Mouse (Mus musculus): Measurements from ENCODE around the gene Htr2a. TPM values are rescaled to one million over a fixed set of nuclear protein-coding genes. Genes with fewer than 3 reads are reported as not detected.

Htr2a gene
- polyA plus RNA-seq (2017; shearing (Covaris generic)) = under 1 TPM in 2 of 3 experiments, not detected in 1; 0.09 to 0.15 TPM

DNA sequence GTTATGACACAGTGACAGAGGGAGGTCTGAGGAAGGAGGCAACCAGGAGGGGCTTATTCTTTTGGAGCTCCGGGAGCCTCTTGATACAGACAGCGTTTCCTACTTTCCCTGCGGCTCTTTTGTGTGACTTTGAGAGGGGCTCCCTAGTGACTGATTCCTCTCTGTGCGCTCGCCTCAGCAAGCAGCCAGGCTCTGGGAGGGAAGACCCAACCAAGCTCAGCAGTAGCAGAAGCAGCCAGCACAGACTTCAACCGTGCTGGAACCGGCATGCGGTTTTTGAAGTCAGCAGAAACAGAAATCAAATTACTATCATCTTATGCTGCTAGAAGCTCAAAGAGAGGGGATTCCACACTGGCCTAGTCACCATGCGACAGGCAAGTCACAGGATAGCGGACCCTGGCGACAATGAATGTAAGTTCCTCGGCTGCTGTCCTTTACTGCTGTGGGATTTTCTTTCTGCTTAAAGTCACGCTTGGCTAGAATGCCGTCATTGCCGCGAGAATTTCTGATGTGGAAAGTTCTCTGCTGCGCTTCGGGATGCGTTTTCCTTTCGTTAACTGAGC is at the start of gene Htr2a:
TSS of gene Htr2a (plus strand) at position 22 of the 563 bp plus-strand sequence.
- ATAC-seq = peak; percentile 29

DNA sequence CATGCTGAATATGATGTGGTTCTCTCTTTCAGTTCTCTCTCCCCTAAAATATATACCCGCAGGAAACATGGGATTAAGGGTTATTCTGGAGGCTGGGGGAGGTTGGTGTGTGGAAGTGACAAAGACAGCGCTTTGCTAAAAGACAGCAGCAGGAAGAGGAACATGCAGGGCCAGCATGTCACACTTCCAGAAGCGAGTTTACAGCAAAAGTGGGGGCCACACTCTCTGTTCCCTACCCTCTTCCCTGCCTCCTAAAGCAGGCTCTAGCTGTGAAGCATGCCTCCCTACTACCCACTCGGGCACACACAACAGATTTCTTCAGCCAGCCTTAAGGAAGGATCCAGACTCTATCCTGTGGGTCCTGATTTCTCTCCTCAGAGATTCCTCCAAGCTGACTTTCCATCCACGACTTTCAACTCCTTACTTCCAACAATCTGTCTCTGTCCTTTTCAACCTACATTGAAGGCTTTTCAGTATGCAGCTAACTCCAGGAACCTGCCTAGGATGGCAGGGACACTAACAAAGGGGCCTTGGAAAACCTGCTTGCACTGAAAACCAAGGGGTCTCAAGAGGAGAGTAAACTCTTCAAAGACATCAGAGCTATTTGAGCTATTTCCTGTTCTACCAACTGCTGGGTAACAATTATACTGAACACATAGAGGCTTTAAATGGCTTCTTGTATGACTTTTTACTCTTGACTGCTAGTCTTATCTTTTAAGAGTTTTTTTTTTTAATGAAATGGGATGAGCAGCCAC is 39.1 kb upstream of the Htr2a start:
- no peak for ATAC-seq

DNA sequence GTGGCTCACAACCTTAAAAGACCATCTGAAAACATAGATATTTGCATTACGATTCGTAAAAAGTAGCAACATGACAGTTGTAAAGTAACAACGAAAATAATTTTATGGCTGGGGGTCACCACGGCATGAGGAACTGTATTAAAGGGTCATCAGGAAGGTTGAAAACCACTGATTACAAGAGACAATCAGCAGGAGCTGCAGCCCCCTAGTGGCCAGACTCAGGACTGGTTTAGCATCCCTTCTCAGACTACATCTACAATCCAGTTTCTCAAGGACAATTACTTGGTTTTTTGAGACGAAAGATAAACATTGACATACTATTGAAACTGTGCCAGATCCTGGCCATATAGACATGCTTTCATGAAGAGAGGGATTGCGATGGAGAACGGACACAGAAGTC is 38.1 kb upstream of the Htr2a start:
- no peak for ATAC-seq

DNA sequence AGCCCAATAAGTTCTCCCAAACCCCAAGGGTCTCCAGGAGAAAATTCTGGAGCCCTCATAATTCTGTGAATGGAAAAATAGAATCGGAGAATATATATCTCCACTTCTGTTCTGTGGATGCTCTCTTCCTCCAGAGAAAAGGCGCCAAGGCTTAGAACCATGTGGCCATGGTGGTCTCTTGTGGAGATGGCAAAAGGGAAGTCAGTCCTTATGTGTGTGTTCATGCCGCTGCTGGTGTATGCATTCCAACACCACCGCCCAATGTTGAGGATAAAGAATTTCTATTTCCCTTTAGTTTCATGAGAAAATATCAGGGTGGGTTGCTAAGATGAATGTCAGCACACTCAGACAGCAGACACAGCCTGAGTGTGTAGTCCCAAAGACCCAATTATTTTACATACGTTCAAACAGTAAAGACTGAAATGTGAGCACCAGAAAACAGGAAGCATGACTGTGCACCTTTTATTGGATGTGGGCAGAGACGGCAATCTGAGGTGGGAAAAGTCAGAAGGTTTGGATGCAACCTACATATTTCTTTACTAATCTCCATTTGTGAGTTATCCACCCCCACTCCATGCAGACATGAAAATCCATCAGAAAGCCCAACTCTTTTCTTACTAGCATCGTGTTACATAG is 37.4 kb upstream of the Htr2a start:
- no peak for ATAC-seq

DNA sequence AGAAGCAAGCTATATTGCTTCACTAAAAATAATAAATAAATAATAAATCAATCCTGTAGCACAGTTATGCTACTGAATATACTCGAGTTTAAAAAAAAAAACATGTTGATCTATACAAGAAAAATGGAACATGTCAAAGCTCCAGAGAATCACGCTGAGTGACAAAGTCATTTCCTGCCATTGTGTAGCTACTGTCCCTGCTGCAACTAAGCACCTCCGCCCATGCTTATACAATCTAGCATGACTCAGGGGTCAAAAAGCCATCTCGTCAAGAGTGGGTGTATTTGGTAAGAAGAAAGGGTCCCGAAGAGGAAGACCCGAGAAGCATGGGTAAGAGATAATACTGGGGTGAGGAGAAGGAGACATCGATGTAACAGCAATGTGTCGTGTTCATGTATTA is 29.3 kb upstream of the Htr2a start:
- no peak for ATAC-seq

DNA sequence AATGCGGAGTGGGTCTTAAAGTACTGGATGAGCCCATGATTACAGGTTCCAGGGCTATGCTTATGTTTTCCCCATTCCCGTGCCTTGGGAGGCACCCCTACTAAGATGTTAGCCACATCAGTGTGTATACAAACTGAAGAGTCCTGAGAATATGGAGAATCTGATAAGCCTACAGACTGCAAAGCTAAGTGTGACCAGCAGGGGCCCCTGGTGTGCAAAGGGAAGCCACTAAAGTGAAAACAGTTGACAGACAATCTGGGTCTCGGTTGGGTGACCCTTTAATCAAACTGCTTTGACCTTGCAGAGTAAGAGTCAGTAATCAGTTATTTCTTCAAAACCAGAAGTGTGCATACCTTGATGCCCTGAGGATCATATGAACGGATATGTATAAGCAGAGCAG is 21.8 kb upstream of the Htr2a start:
- ATAC-seq = no peak

DNA sequence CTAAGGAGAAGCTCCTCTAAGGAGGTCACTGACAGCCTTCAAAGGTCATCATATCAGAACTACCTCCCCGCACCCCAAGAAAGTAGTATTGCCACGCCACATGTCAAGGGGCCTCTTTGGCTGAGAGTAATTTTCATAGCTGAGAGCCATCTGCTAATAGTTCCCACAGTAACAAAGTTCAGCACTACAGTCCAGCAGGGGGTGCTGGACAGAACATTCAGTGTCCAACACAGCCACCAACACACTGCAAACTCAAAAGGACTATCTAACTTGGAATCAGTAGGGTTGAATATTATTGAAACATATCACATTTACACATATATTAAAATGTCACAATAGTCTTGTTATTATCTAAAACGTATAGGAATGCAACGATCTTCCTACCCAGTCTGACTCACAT is 2.6 kb upstream of the Htr2a start:
- no peak for ATAC-seq

DNA sequence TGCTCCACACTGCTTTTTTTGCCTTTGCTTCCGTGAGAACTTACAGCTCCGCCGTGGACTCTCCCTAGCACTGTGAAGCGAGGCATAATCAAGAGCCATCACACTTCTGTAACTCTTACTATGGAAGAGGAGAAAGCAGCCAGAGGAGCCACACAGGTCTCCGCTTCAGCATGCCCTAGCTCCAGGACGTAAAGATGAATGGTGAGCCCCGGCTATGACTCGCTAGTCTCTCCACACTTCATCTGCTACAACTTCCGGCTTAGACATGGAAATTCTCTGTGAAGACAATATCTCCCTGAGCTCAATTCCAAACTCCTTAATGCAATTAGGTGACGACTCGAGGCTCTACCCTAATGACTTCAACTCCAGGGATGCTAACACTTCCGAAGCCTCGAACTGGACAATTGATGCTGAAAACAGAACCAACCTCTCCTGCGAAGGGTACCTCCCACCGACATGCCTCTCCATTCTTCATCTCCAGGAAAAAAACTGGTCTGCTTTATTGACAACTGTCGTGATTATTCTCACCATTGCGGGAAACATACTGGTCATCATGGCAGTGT is 1.1 kb downstream of the Htr2a start:
- ATAC-seq = peak; percentile 45

DNA sequence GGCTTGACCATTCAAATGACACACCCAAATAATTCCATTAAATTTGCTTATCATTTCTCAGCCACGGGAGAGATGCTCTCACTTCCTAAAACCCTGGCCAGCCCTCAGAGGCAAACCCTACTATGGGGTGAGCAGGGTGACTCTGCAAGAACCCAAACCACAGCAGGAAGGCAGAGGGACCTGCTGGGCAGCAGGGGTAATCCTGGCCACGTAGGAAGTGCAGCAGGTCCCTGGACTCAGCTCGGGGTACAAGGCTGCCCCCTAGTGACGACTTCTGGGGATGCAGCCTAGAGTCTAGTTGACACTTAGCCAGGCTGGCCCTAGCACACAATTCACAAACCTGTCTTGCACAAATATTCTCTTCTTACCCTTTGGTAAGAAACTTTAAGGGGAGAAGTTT is 2.7 kb downstream of the Htr2a start:
- ATAC-seq = peak; percentile 39

DNA sequence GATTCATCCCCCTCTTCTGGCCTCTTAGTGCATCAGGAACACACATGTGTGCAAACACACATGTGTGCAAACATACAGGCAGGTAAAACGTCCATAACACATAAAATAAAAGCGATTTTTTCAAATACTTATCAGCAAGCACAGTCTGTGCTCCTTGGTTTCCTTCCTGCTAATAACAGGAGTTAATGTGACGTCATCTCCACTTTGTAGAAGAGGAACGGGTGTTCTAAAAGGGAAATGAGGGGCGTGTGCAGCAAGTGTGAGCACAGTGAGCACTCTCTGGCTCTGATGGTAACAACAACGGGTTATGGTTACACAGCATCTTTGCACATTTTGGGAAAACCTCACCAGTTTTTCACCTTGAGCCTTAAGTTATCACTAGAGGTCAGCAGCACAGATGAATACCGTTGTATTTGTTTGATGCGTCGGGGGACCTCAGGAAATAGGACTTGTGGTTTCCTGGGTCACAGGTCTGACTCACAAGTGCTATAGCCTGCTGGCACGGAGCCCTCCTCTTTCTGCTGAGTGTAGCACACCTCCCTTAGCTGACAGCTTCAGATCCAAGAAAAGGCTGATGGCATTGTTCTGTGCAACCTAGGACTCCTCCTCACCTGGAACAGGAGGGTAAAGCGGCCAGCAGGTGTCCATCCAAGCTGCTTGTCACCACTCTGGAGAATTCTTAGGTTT is 5.6 kb downstream of the Htr2a start:
- peak; percentile 67 for ATAC-seq

DNA sequence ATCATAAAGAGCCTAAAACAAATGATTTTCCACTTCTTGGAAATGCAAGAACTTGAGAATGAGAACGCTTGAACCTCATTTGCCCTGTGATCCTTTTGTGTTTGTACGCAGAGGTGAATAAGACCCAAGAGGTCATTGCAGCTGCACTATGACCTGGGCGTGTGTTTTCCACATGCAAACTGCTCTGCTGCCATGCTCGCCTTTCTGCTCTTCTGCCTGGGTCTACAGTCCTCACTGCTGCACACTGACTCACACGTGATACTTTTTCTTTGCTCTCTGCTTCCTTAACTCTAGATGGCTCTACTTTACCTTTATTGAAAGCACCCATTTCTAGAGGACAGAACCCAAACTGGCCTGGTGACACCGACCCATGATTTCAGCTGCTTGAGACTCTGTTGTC is 9.4 kb downstream of the Htr2a start:
- ATAC-seq = no peak

DNA sequence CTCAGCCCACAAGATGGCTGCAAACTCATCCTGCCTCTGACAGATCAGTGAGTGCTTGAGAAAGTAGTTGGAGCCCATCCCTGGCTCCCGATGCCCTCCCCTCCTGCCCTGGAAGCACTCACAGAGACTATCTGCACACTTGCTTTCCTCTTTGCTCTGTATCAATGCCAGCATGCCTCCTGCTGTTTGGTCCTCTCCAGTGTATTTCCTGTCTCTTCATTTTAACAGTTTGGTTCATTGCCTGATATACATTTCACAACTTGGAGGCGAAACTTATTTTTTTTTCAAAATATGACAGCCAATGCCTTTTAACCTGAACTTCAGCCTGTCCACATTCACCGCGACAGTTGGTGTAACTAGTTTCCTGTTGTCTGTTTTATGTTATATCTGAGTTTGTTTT is 11.0 kb downstream of the Htr2a start:
- no peak for ATAC-seq

DNA sequence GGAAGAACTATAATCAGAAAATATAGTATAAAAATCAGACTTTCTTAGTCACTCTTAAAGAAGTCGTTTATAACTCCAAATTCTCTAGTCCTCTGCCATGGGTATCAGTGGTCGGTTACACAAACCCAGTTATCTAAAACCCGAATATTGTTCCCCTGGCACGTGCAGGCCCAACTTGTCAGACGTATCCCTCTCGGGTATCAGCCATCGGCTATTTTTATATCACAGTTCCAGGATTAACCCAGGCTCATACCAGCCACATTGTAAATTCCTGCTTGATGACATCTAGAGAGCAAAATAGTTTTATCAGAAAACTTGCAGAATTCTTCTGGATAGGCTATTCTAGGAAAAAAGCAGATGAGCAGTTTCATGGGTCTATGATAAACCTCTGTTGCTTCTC is 16.6 kb downstream of the Htr2a start:
- no peak for ATAC-seq

DNA sequence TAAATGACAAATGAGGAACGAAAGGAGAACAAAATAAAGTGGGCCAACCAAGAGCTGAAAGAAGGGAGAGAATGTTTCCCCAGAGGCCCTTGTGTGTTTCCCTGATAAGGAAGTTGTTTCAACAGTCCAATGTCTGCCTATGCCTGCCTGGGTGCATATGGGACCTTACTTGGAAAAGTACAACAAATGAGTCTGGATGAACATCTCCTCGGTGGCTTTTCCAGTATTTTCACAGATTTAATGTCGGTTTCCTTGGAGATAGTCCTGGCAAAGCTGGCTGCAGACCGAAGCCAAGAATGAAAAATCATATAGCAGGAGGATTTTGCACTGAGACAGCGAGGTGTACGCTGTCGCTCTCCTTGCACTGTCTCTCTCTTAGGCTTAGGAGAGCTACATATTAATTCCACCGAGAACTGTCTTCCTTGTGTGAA is 18.8 kb downstream of the Htr2a start:
- ATAC-seq = no peak

DNA sequence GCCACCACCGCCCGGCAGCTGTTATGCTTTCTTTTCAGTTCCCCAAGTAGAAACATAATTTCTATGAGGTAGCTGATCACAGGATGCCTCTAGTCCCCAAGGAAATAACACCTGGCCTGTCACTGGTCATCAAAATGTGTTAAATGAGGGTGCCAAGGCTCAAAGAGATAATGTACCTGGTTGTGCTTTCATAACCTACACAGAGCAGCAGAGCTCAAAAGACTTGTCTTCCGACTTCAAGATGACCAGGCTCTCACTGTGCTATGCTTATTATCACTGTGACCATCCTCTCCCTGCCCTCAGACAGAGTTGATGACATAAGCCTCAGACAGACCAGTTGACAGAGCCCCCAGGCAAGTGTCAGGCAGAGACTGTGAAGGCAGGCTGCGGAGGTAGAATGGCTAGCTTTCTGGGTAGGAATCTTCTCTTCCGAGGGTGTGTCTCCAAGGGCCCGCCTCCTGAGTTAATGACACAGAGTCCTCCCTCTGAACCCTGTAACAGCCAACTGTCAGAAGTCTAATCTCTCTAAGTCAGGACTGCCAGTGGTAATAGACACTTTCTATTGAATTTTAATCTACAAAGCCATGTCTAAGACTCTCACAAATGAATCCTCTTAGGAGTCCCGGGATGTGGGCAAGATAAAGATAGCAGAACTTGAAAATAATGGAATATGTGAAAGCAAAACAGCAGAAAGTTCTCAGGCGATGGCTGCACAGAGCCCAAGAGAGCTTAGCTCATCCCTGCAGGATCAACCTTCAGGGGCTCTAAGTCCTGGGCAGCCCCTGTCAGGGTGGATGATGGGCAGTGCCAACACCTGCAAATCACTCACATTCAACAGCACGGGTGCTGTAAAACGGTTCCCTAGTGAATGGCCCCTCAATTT is 31.7 kb downstream of the Htr2a start:
- ATAC-seq = no peak

DNA sequence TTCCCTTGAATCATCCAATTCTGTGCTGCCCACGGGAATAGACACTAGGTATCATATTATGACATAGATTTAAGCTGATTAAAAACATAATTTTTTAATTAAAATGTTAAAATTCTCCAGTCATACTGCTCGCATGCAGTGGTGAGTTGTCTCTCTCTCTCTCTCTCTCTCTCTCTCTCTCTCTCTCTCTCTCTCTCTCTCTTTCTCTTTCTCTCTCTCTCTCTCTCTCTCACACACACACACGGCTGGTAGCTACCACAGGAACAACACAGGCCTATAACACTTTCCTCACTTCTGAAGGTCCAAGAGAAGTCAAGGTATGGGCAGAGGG is 32.3 kb downstream of the Htr2a start:
- no peak for ATAC-seq

DNA sequence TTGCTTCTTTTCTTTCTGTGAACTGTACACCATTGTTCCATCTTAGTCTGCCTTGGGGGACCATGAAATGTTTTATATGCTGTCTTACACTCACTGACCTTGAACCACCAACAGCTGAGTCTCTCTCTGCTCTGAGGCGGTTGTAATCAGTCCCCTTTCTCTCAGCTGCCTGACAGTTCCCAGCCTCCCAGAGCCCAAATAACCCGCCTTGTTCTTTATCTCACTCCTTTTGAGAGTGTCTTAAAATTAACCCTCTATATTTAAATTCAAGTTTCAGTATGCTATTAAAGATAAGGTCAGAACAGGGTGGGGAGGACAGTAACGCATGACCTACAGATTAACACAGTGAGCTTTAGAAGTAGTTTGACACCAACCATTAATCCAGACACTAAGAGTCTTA is 32.9 kb downstream of the Htr2a start:
- no peak for ATAC-seq

DNA sequence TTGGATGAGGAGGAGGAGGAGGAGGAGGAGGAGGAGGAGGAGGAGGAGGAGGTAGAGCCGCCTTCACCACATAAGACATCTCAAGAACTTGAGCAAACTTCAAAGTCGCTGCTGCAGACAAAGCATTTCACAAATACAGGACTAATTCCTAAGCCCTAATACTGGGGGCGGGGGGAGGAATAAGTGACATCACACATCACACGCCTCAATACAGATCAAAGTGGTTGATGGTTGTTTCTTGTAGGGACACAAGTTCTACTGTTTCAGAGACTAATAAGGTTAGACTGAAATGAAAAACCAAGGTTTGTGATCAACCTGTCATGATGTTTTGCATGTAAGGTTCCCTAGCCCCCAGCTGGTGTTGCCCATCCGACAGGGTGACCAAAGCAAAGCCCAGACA is 39.2 kb downstream of the Htr2a start:
- ATAC-seq = no peak

DNA sequence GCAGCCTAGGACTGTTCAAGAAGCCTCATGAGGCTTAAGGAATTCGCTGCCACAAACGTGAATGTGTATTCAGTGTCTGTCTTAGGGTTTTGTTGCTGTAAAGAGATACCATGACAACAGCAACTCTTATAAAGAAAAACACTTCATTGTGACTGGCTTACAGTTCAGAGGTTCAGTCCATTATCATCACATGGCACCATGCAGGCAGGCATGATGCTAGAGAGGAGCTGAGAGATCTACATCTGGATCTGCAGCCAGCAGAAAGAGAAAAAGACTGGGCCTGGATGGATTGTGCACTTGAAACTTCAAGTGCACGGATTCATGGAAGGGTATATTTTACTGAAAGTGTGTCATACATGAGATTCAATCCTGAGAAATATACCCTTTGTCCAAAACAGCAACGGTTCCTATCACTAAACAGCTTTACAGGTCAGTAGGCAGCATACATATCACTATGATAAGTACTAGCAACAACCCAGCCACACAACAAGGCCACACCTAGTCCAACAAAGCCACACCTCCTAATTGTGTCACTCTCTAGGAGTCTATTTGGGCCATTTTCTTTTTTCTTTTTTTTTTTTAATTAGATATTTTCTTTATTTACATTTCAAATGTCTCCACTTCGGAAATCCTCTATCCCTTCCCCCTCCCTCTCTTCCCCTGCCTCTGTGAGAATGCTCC is 43.8 kb downstream of the Htr2a start:
- ATAC-seq = no peak

DNA sequence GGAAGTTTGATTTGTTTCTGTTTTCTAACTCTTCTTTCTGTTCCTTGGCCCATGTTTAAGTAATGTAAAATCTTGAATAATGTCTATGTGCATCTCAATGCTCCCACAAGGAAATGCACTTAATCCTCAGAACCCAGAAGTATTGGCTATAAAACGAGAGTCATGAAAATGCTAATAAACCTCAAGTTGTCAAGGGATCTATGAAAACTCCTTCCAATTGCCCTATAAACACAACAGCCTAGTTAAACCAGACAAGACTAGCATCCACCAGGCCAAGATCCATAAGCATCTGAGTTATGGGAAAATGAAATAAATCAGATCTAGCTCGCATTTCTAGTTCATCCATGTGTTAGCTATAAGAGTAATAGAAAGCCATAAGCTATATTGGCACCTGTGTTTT is 51.3 kb downstream of the Htr2a start:
- ATAC-seq = no peak

DNA sequence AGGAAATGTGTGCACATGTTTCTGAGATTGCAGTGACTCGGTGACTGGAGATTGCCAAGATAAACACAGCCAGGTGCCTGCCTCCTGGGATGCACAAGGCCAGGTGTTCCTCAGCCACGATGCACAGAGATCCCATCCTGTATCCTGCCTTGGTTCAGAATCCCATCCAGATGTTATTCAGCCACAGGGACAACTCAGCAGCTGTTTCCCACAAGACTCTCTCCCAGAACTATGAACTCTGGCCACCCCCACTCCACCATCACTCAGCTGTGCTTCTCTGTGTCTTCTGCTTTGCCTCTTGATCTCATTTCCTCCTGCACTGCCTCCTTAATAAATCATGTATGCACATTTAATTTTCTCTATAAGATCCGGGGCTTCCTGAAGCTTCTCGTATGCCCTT is 56.1 kb downstream of the Htr2a start:
- ATAC-seq = no peak

DNA sequence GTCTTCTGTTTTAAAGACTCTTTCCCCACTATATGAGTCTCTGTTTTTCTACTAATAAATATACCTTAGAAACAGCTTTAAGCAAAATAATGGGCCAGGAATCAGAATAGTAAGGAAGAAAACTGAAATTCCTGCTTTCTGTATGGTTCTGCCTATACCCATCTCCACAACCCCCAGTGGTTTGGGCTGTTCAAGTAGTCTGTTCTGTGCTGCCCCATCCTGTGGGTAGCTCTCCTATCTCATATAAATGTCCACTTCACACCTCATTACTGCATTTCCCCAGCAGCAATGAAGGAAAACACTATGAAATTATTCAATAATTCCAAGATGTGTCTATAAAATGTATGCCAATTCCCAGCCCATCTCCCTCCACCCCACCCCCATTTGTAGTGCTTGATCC is 56.8 kb downstream of the Htr2a start:
- no peak for ATAC-seq
